Mouse (Mus musculus) spleen, adult 2 months (tissue): ENCODE measurements around the gene Pank3.

Source experiments
- CTCF ChIP-seq: fragments of 200-500 bp; IDR thresholded peaks from 2 replicates; pipeline ENCODE4 v1.5.1; 2011; ENCODE audit warnings: mild to moderate bottlenecking, inconsistent platforms; ENCODE audit not compliant: insufficient read depth, insufficient read length, insufficient replicate concordance; ENCODE audit errors: extremely low read depth
- POLR2A ChIP-seq: fragments of 200-500 bp; IDR thresholded peaks from 2 replicates; pipeline ENCODE4 v1.6.1; 2011; ENCODE audit warnings: low read depth, low read length, inconsistent platforms

DNA sequence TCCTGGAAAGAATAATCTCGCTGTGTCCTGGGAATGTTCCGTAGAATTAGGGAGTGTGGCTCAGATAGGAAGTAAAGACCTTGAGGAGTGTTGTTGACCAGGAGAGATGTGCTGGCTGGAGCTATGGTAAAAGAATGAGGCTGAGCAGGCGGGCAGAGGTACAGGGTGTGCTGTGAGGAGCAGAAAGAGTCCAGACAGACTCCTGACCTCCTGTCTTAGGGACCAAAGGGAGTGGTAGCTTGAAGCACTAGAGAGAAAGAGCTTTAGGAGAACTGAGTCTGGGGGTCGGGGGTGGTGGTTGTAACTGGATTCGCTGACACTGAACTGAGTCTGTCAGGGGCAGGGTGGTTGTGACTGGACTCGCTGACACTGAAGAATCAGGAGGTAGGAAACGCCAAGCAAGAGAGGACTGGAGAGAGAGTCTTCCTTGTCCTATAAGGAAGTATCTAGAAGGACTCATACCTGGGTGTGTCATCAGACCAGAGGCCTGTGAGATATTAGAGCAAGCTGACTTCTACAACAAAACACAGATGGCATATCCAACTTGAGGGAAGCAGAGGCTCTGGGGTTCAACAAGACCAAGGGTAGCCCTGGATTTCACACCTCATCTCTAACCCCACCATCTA, 9.2 kb upstream of the Pank3 start:
- TF ChIP-seq POLR2A (no peak), CTCF (no peak)
